Mouse (Mus musculus): Measurements from ENCODE around the gene Nlgn1.
"Not testable (repeated sequence)": the region's sequence is repeated elsewhere in the genome, so short reads cannot be mapped to it uniquely, and the experiment has no call there.

Nlgn1 gene

GRCm38 (mm10) chr3:25606597-25606996, 725.7 kb downstream of the Nlgn1 start:
- DNase-seq, result no peak

GRCm38 (mm10) chr3:25597513-25597912, 734.7 kb downstream of the Nlgn1 start:
- DNase-seq, result no peak

- DNase-seq, result no peak
Measured at GRCm38 (mm10) chr3:25575526-25575925, 756.7 kb downstream of the Nlgn1 start.

DNA sequence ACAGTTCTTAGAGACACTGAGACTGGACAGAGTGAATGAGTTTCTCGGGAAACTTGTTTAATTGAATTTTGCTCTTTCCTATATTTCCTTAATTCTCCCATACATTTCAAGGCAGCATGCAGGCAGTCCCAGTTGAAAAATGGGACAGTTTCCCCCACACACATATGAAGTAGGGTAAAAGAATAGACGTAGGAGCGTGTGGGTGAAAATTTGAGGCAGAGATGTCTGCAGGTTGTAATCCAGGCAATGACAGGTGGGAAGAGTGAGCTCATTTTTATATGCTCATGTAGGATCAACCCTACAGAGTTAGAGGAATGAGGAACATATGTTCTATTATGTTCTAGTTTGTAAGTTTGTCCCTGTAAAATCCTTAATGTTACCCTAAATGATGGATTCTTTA, 757.4 kb downstream of the Nlgn1 start:
- no peak for DNase-seq

DNA sequence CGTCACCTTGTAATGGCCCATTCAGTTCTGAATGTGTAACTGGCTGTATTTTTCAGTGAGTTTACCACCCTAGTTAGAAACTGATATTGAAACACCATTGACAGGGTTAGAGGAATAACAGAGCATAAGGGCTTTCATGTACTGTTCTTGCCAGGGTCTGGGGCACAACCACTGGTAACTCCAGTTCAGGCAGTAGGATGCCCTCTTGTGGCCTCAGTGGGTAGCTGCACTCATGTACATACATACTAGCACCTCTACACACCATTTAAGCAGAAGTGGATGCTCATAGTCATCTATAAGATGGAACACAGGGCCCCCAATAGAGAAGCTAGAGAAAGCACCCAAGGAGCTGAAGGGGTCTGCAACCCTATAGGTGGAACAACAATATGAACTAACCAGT, 773.7 kb downstream of the Nlgn1 start:
- DNase-seq, result not testable (repeated sequence)

GRCm38 (mm10) chr3:25549097-25549496, 783.2 kb downstream of the Nlgn1 start:
- not testable (repeated sequence) for DNase-seq

DNA sequence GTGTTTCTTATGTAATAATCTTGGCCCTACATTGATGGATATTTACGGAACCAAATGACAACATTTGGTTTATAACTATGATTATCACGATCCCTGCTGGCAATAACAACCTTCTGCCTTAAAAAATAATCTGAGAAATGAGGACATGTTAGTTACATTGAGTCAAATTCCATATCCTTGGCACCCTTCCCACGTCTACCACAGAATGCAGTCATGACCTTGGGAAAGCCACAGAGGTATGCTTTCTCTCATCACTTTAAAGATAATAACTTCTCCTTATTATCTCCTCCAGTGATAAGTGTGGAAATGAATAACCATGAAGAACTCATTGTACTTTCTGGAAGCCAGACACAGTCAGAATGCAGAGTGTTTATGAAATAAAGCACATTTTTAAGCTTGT, 808.0 kb downstream of the Nlgn1 start:
- peak in 1 of 2 experiments; percentile 4 for DNase-seq

GRCm38 (mm10) chr3:25463051-25463450, 869.2 kb downstream of the Nlgn1 start:
- DNase-seq, result no peak

GRCm38 (mm10) chr3:25456250-25456860, 875.9 kb downstream of the Nlgn1 start:
- DNase-seq, result no peak

DNA sequence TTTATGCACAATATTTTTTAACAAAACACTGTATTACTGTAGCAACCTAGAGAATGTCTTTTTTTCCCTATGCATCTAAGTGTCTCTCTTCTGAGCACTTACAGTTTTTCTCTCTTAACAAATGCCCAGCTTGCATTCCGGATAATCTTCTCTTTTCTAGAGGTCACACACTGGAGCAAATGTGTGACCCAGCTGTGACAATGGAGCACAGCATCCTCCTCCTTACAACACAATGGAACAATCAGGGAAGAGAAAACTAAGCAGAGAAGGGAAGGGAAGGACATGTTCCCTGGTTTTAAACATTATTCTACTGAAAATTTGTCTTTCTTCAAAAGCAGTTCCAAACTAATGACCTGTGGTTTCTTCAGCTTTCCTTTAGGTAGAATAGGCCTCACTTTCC, 879.9 kb downstream of the Nlgn1 start:
- DNase-seq, result no peak

GRCm38 (mm10) chr3:25450471-25450870, 881.8 kb downstream of the Nlgn1 start:
- DNase-seq, result no peak

DNA sequence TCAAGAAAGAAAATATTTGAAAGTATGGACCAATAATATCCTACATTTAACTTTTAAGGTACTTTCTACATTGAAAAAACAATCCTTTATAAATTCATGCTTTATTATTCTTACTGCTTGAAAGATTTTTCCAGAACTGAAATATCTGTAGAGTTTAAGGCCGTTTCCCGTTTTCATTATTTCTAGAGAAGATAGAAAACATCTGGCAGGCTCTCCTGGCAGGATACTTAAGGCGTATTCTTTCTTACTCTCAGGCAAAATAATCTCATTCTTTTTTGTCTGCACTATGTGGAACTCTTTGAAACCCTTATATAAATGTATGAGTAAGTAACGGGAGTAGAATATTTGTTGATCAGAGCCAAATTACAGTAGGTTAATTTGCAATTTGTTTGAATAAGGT, 882.9 kb downstream of the Nlgn1 start:
- no peak for DNase-seq

GRCm38 (mm10) chr3:25447181-25447580, 885.1 kb downstream of the Nlgn1 start:
- DNase-seq, result no peak

- DNase-seq, result no peak
Measured at GRCm38 (mm10) chr3:25443657-25444056, 888.6 kb downstream of the Nlgn1 start.

DNA sequence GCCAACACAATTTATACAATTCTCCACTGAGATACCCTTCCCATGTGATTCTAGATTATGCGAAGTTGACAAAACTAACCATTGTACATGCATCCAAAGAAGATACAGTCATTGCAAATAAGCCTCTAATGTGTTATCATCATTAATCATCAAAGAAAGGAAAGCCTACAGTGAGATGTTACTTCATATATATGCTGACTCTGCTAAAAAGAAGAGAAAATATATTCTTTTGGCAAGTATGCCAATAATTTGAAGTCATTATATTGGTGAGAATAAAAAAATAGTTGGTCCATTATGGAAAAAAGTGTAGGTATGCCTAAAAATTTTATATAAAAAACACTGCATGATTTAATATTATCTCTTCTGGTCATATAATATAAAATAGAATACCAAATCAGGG, 889.6 kb downstream of the Nlgn1 start:
- DNase-seq, result no peak

- DNase-seq, result no peak
Measured at GRCm38 (mm10) chr3:25426931-25427330, 905.3 kb downstream of the Nlgn1 start.

DNA sequence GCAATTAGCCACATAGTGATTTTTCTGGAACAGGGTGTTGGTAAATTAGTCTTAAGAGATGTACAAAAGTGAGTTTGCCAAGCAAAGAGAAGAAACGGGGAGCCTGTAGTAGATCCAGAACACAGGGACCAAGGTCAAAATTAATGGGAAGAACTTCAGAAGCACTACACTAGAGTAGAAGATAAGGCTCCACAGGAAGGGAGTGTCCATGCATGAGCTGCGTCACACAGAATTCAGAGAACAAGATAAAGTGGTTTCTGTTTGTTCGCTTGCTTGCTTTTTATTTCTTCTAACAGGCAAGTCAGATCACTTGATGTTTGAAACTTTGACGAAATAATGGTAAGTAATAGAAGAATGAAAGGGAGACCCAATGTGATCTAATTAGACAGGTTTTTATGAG, 920.3 kb downstream of the Nlgn1 start:
- DNase-seq, result no peak

Data from cerebellum, postnatal 10 days (tissue).